Mouse (Mus musculus): ENCODE data around the gene Qtrt1.

- no peak for TF ChIP-seq GATA1 (IDR thresholded peaks at IDR 0.05; ENCODE audit: low read length)
- TF ChIP-seq TAL1 (IDR thresholded peaks at IDR 0.05; ENCODE audit: low read length): no peak
These were observed 14.9 kb downstream of the Qtrt1 start for GRCm38 (mm10) chr9:21426525-21426924.

Data from erythroblast, embryonic 14.5 days (primary cell).